Mouse (Mus musculus) limb, embryonic 10.5 days (tissue): ENCODE data around the gene Ranbp1. TPM values are rescaled to one million over a fixed set of nuclear protein-coding genes. Genes with fewer than 3 reads are reported as not detected.

ENCODE experiments used
- DNase-seq: peaks from one replicate; pipeline ENCODE4 v3.0.0-alpha.2; 2017; ENCODE audit warnings: low spot score
- H3K27ac ChIP-seq: fragments of 300-500 bp; sonication (generic); 2 replicates; pipeline ENCODE4 v1.5.1; 2016; ENCODE audit warnings: mild to moderate bottlenecking
- H3K27me3 ChIP-seq: fragments of 300-500 bp; sonication (generic); 2 replicates; pipeline ENCODE4 v1.6.1; 2016; ENCODE audit warnings: low read depth, mild to moderate bottlenecking; ENCODE audit not compliant: poor library complexity, severe bottlenecking
- H3K36me3 ChIP-seq: fragments of 300-500 bp; sonication (generic); 2 replicates; pipeline ENCODE4 v1.6.1; 2016; ENCODE audit warnings: mild to moderate bottlenecking, moderate library complexity
- H3K4me1 ChIP-seq: fragments of 300-500 bp; sonication (generic); 2 replicates; pipeline ENCODE4 v1.6.1; 2016
- H3K4me3 ChIP-seq: fragments of 300-500 bp; sonication (generic); 2 replicates; pipeline ENCODE4 v1.5.1; 2016; ENCODE audit warnings: mild to moderate bottlenecking, moderate library complexity
- H3K9me3 ChIP-seq: fragments of 300-500 bp; sonication (generic); replicated peaks from 2 replicates; pipeline ENCODE4 v1.6.1; 2016; ENCODE audit warnings: mild to moderate bottlenecking
- WGBS: fragments of 180-500 bp; shearing (Covaris S2); methylation state at CpG from one replicate; pipeline ENCODE4 v1.1.7; 2016; 5-methylcytosine and 5-hydroxymethylcytosine counted together
- polyA plus RNA-seq: library from polyadenylated mRNA; unstranded; fragments of >200 nt; fragmentation: Nextera tagmentation; extraction: Ambion mirVana; gene quantifications from 2 replicates; pipeline ENCODE4 v1.2.1, GENCODE M21; 2016

Gene Ranbp1
- polyA plus RNA-seq, 1 experiment from 2014 or later = 1,185 TPM

DNA sequence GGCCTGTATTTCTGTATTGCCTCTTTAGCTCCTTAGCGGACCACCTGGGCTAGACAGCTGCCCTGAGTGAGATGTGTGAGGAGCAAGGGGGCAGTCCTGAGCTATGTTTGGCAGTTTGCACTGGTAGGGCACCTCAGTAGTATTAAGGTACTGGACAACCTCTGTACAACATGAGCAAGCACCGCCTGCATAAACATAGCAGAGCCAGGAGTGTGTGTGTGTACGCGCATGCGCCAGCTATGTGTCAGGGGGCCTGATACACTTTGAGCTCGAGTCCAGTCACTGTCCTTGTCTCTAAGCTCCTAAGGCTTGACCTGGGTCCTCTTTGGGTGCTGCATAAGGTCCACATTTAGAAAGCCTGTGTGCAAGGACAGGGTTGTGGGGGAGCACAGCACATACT, 17.9 kb downstream of the Ranbp1 start:
- no peak for DNase-seq
- WGBS = 90% methylated on average over 6 of the region's 6 CpGs
- H3K27ac ChIP-seq = no peak overlapping the region
- H3K36me3 ChIP-seq = peaks cover 49% of the 10 kb centered on the region
- H3K4me3 ChIP-seq = no peak overlapping the region
- H3K4me1 ChIP-seq = peaks cover 38% of the 10 kb centered on the region
- H3K9me3 ChIP-seq = no peaks in the 10 kb centered on the region
- no peaks in the 10 kb centered on the region for H3K27me3 ChIP-seq

DNA sequence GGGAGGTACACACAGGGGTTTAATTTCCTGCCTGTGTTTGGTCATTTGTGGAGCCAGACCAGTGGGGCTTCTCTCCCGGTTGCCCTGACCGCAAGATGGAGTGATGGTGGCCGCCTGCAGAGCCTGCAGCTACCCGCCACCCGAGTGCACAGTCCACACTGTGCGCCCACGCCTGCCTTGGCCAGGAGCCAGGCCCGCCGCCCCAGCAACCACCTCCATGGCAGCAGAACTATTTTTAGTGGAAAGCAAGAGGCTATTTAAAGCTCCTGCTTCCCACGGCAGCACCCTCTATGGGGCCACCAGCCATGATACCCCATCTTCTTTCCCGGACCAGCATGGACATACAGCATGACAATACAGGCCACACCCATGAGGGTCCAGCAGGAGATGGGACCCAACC, 18.9 kb downstream of the Ranbp1 start:
- Histone ChIP-seq H3K36me3 (peaks cover 59% of the 10 kb centered on the region), H3K9me3 (no peaks in the 10 kb centered on the region), H3K27ac (no peak overlapping the region), H3K4me1 (peaks cover 32% of the 10 kb centered on the region), H3K4me3 (no peak overlapping the region), H3K27me3 (no peaks in the 10 kb centered on the region)
- 95% methylated on average over 11 of the region's 11 CpGs for WGBS
- no peak for DNase-seq

DNA sequence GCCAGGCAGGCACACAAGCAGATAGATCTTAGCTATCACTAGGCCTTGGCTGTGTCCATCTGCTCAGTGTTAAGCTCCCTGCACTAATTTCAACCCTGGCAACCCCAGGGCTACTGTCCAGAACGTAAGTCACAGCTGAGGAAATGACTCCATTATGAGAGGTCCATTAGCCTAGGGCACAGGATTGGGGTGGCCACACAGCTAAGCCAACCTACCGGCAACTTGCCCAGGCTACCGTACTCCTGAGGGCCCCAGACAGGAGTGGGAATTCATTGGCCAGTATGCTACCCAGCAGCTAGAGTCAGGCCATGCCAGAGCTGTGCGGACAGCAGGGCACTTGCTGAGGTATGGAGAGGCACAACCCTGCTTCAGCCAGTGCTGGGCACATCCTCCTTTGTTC, 19.7 kb downstream of the Ranbp1 start:
- WGBS = 90% methylated on average over 4 of the region's 4 CpGs
- H3K27me3 ChIP-seq = no peaks in the 10 kb centered on the region
- H3K9me3 ChIP-seq = no peaks in the 10 kb centered on the region
- H3K4me3 ChIP-seq = no peak overlapping the region
- peaks cover 24% of the 10 kb centered on the region for H3K4me1 ChIP-seq
- peaks cover 67% of the 10 kb centered on the region for H3K36me3 ChIP-seq
- no peak for DNase-seq
- H3K27ac ChIP-seq = no peak overlapping the region

DNA sequence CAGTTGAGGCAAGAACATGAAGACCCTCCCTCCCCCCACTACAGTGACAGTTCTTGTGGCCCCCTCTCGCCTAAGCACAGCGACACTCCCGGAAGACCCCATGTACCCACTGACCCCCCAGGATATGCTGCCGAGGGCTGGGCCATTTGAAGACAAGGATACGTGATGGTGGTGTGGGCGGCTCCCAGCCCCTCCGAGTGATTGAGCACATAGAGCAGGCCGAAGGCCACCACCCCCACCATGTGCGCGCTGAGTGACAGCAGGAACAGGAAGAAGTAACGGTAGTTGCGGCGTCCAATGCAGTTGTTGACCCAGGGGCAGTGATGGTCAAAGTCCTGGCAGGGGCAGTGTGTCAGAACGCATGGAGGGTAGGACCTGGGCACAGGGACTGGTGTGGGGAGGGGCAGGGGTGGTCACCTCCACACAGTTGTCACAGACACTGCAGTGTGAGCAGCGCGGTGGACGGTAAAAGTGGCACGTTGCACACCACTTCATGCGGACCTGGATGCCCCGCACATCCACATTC, 20.6 kb downstream of the Ranbp1 start:
- peaks cover 15% of the 10 kb centered on the region for H3K4me1 ChIP-seq
- no peak for DNase-seq
- 95% methylated on average over 20 of the region's 20 CpGs for WGBS
- no peaks in the 10 kb centered on the region for H3K27me3 ChIP-seq
- H3K9me3 ChIP-seq = no peaks in the 10 kb centered on the region
- peak overlapping the region; percentile 6; the same call in 1 of the 2 replicates for H3K4me3 ChIP-seq
- no peak overlapping the region for H3K27ac ChIP-seq
- peaks cover 72% of the 10 kb centered on the region for H3K36me3 ChIP-seq

DNA sequence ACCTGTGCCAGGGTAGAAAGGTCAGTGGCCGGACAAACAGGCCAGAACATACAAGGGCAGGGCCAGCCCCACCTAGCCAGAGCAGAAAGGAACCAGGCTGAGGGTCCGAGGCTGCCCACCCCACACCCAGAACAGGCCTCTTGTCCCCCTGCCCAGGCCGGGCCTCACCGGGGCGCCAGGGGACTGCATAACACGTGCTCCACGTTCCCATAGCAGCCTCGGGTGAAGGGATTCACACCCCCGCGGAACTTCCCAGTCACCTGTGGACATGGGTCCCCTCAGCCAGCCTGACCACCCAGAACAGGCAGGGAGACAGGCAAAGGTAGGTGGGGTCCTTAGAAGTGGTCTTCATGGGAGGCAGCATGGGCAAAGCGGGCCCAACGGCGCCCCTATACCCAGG, 21.3 kb downstream of the Ranbp1 start:
- DNase-seq = no peak
- WGBS = 93% methylated on average over 13 of the region's 13 CpGs
- no peaks in the 10 kb centered on the region for H3K27me3 ChIP-seq
- H3K4me3 ChIP-seq = no peak overlapping the region
- no peak overlapping the region for H3K27ac ChIP-seq
- H3K4me1 ChIP-seq = peaks cover 15% of the 10 kb centered on the region
- no peaks in the 10 kb centered on the region for H3K9me3 ChIP-seq
- H3K36me3 ChIP-seq = peaks cover 79% of the 10 kb centered on the region

DNA sequence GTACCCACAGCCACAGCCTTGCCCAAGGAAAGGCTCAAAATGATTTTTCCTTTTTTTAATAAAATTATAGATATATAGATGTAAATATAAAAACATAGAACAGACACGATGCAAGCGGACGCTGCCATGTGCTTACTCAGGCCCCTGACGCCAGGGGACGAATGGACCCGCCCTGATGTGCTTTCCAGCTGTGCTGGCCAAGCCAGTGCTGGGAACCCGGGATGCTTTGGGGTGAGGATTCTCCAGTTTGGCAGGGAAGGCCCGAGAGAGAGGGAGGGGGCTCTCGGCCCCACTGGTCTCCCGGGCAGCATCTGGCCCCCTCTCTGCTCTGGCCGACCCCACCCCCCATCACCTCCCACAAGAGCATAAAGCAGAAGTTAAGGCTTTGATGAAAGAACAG, 26.3 kb downstream of the Ranbp1 start:
- Histone ChIP-seq H3K27me3 (no peaks in the 10 kb centered on the region), H3K4me3 (no peak overlapping the region), H3K27ac (no peak overlapping the region), H3K4me1 (peaks cover 38% of the 10 kb centered on the region), H3K36me3 (peaks cover 63% of the 10 kb centered on the region), H3K9me3 (no peaks in the 10 kb centered on the region)
- DNase-seq = no peak
- 82% methylated on average over 11 of the region's 11 CpGs for WGBS

DNA sequence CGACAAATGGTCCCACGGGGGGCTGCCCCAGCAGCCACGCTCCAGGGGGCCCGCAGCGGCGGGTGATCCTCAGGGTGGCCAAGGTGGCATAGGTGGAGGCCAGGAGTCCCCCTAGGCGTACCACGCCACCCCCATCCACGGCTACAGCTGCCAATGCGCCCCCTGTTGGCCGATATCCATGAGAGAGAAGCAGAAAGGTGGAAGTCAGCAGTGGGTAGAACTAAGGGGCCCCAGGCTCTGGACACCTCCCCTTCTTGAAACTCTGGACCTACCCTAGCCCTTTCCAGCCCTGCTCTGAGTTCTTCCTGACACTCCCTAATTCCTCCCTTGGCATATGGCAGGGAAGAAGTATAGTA, 27.0 kb downstream of the Ranbp1 start:
- peaks cover 57% of the 10 kb centered on the region for H3K36me3 ChIP-seq

DNA sequence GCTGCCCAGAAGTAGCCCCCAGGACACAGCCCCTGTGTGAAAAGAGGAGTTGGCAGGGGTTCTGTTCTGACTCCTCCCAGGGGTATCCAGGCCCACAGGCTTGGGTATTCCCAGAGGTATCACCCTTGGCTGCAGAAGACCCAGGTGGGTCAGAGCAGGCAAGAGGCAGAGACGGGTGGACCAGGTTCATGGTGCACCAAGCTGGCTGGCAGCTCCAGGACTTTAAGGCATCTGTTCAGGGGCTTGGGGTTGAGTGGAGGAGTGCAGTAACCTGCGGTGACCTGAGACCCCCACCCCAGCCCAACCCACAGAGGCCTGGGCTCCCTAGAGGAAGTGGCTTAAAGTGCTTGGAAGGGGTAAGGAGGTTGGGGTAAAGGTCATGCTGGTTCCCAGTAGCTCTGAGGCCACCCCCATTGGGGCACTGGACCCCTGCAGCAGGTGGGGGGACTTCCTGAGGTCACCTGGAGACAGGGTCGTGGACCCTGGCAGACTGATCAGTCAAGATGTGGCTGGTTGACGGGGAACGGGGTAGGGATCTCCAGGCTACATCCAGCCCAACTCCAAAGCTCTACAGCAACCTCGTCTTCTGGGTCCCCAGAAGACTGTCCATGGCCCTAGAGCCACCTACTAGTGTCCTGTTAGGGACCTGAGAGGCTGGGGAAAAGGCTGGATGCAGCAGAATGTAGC, 27.5 kb downstream of the Ranbp1 start:
- Histone ChIP-seq H3K36me3 (peaks cover 51% of the 10 kb centered on the region), H3K4me3 (no peak overlapping the region), H3K27ac (no peak overlapping the region; the same call in 1 of the 2 replicates), H3K4me1 (peaks cover 38% of the 10 kb centered on the region), H3K9me3 (no peaks in the 10 kb centered on the region), H3K27me3 (no peaks in the 10 kb centered on the region)
- WGBS = 84% methylated on average over 6 of the region's 6 CpGs
- no peak for DNase-seq

More for the DNA sequence above, 27.0 kb downstream of the Ranbp1 start:
- Histone ChIP-seq H3K4me1 (peaks cover 38% of the 10 kb centered on the region), H3K4me3 (no peak overlapping the region), H3K27ac (no peak overlapping the region), H3K27me3 (no peaks in the 10 kb centered on the region), H3K9me3 (no peaks in the 10 kb centered on the region)
- DNase-seq = no peak
- 76% methylated on average over 11 of the region's 11 CpGs for WGBS

DNA sequence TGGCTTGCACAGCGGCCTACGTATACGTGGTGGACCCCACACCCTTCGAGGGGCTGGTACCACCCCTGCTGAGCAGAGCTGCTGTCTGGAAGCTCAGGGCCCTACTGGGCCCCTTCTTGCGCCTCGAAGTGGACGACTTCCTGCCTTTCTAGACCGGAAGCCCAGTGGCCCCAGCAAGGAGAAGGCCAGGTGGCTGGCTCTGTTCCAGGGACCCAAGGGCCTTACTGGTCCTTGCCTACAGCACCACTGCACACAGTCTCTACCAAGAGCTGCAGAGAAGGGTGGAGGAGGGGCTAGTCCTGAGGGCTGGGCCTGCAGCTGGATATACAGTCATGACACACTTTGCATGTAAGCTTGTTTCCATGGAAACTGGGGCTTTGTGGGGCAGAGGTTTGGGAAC, 28.5 kb downstream of the Ranbp1 start:
- H3K4me3 ChIP-seq = 0 out of 2 replicates have a peak overlapping the region, but pooled peaks have one; percentile 11
- H3K9me3 ChIP-seq = no peaks in the 10 kb centered on the region
- peaks cover 41% of the 10 kb centered on the region for H3K36me3 ChIP-seq
- 73% methylated on average over 8 of the region's 8 CpGs for WGBS
- peaks cover 38% of the 10 kb centered on the region for H3K4me1 ChIP-seq
- H3K27me3 ChIP-seq = no peaks in the 10 kb centered on the region
- peak overlapping the region; percentile 81 for H3K27ac ChIP-seq
- DNase-seq = no peak

DNA sequence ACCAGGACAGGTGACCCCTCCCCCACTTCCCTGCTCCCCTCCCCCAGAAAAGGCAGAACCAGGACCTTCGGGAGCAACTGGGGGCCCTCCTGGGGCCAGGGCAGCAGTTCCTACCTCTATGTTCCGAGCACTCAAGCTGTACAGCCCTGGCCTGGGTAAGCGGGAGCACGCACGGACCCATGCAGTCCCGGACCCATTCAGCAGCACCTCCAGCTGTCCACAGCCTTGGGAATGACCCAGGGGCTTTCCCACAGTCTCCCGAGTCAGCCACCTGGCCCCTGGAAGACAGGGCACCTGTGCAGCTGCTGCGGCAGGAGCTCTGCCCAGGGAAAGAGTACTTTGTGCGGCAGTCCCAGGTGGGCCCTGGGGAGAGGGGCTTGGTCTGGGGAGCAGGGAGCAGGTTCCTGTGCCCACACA, 29.9 kb downstream of the Ranbp1 start:
- Histone ChIP-seq H3K4me3 (no peak overlapping the region), H3K9me3 (no peaks in the 10 kb centered on the region), H3K4me1 (peaks cover 51% of the 10 kb centered on the region), H3K27ac (peak overlapping the region; percentile 81), H3K36me3 (peaks cover 27% of the 10 kb centered on the region), H3K27me3 (no peaks in the 10 kb centered on the region)
- 83% methylated on average over 9 of the region's 9 CpGs for whole genome bisulfite sequencing
- no peak for DNase-seq

DNA sequence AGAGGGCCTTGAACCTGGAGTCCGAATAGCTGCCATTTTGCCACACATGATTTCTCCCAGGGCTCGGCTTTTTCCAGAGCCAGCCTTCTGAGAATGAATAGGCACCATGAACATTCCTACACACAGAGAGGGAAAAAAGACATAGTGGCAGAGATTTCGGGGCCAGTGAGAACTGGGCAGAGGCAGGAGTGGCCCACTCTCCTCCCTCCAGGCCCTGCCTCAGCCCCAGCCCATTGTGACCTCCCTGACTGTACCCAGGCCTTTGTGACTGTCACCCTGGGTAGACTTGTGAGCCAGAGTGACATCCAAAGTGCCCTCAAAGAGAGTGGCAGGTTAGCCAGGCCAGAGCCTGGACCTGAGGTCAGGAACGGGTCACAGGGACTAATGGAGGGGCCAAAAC, 31.0 kb downstream of the Ranbp1 start, which contains the start of gene Ccdc188:
Gene Ccdc188 (plus strand): TSS at position 301 of the 400 bp plus-strand sequence.
- Histone ChIP-seq H3K36me3 (peaks cover 17% of the 10 kb centered on the region), H3K4me1 (peaks cover 60% of the 10 kb centered on the region), H3K27ac (peak within 1 kb of the TSS; percentile 59), H3K27me3 (no peaks in the 10 kb centered on the region), H3K9me3 (no peaks in the 10 kb centered on the region), H3K4me3 (no peak within 1 kb of the TSS)
- DNase-seq = no peak
- 86% methylated on average over 4 of the region's 4 CpGs for WGBS

DNA sequence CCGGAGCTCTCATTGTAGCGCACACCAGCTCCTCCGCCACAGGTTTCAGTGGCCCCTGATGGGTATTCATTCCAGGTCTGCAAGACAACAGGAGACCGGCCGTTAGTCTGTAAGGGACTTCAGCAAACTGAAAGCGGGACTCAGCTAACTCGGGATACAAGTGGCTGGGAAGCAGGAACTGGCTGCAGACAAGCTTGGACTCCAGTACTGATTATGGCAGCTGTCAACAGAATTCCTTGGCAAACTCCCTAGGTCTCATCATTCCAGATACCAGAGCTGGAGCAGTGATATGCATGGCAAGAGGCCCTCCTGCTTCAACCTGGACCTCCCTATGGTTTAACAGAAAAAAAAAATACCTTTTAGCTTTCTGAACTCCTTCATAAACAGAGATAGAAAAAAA, 33.7 kb downstream of the Ranbp1 start:
- WGBS = 86% methylated on average over 7 of the region's 7 CpGs

DNA sequence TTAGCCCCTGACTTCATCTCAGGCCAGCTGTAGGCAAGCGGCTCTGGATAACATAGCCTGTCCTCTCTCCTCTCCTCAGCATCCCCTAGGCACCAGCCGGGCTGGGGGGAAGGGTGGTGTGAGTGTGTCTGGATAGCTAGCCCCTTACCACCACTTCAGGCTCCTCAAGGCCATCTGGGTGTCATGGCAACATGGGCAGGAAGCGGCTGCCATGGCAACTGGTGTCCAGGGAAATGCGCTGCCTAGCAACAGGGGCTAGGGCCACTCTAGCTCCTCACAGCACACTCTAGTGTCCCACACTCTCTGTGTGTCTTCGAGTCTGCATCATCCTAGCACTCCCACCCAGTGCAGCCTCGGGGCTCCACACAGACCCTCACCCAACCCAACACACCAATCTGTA, 34.8 kb downstream of the Ranbp1 start:
- peak; percentile 83 for DNase-seq
- Histone ChIP-seq H3K36me3 (no peaks in the 10 kb centered on the region), H3K27ac (peak overlapping the region; percentile 56; the same call in 1 of the 2 replicates), H3K4me3 (0 out of 2 replicates have a peak overlapping the region, but pooled peaks have one; percentile 16), H3K27me3 (peaks cover 25% of the 10 kb centered on the region), H3K4me1 (peaks cover 37% of the 10 kb centered on the region), H3K9me3 (no peaks in the 10 kb centered on the region)
- 57% methylated on average over 6 of the region's 6 CpGs for WGBS

More for the DNA sequence above, 33.7 kb downstream of the Ranbp1 start:
- no peaks in the 10 kb centered on the region for H3K9me3 ChIP-seq
- H3K27ac ChIP-seq = peak overlapping the region; percentile 56; the same call in 1 of the 2 replicates
- H3K36me3 ChIP-seq = no peaks in the 10 kb centered on the region
- H3K4me1 ChIP-seq = peaks cover 49% of the 10 kb centered on the region
- no peak overlapping the region for H3K4me3 ChIP-seq
- DNase-seq = no peak
- peaks cover 14% of the 10 kb centered on the region for H3K27me3 ChIP-seq
